Mouse (Mus musculus) neural tube, embryonic 12.5 days (tissue): ENCODE data around the gene Exoc6. TPM values are rescaled to one million over a fixed set of nuclear protein-coding genes. Genes with fewer than 3 reads are reported as not detected.
"Not testable (repeated sequence)": the region's sequence is repeated elsewhere in the genome, so short reads cannot be mapped to it uniquely, and the experiment has no call there.

Experiments
- ATAC-seq: fragments of 200-750 bp; cut with Nextera tagmentation; 2 replicates; pipeline ENCODE4 v1.8.0; 2017; ENCODE audit warnings: low read depth, mild to moderate bottlenecking, moderate TSS enrichment, moderate library complexity; ENCODE audit not compliant: low FRiP score
- H3K27ac ChIP-seq: fragments of 300-500 bp; sonication (generic); 2 replicates; pipeline ENCODE4 v1.5.1; 2016
- H3K27me3 ChIP-seq: fragments of 300-500 bp; sonication (generic); replicated peaks from 2 replicates; pipeline ENCODE4 v1.6.1; 2016; ENCODE audit warnings: mild to moderate bottlenecking
- H3K36me3 ChIP-seq: fragments of 300-500 bp; sonication (generic); 2 replicates; pipeline ENCODE4 v1.6.1; 2016; ENCODE audit warnings: mild to moderate bottlenecking
- H3K4me1 ChIP-seq: fragments of 300-500 bp; sonication (generic); 2 replicates; pipeline ENCODE4 v1.6.1; 2016
- H3K4me2 ChIP-seq: fragments of 300-500 bp; sonication (generic); replicated peaks from 2 replicates; pipeline ENCODE4 v1.6.1; 2016; ENCODE audit warnings: mild to moderate bottlenecking
- H3K4me3 ChIP-seq: fragments of 300-500 bp; sonication (generic); 2 replicates; pipeline ENCODE4 v1.5.1; 2016
- H3K9ac ChIP-seq: fragments of 300-500 bp; sonication (generic); 2 replicates; pipeline ENCODE4 v1.6.1; 2016; ENCODE audit warnings: mild to moderate bottlenecking
- H3K9me3 ChIP-seq: fragments of 300-500 bp; sonication (generic); 2 replicates; pipeline ENCODE4 v1.6.1; 2016; ENCODE audit warnings: mild to moderate bottlenecking
- WGBS: fragments of 180-500 bp; shearing (Covaris S2); methylation state at CpG from one replicate; pipeline ENCODE4 v1.1.7; 2016; 5-methylcytosine and 5-hydroxymethylcytosine counted together
- polyA plus RNA-seq: library from polyadenylated mRNA; unstranded; fragments of >200 nt; fragmentation: Nextera tagmentation; extraction: Ambion mirVana; gene quantifications from 2 replicates; pipeline ENCODE4 v1.2.1, GENCODE M21; 2016

Gene Exoc6
- polyA plus RNA-seq, 1 experiment from 2014 or later = 13.5 TPM

DNA sequence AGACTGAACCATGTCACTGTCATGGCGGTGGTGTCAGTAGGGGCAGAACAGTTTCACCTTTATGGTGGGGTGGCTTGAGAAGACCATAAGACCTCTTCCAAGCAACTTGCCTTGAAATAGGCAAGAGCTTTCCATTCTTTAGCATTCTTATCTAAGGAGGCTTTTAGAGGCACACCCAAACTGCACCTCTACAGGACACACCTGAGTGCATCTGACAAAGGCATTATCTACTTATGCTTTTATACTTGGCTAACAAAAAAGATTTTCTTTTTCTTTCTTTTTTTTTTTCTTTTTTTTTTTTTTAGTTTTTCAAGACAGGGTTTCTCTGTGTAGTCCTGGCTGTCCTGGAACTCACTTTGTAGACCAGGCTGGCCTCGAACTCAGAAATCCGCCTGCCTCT, 22.5 kb upstream of the Exoc6 start:
- H3K27me3 ChIP-seq, H3K4me3 ChIP-seq, H3K36me3 ChIP-seq, H3K9me3 ChIP-seq, H3K27ac ChIP-seq, H3K9ac ChIP-seq, H3K4me1 ChIP-seq, ATAC-seq, H3K4me2 ChIP-seq: not testable (repeated sequence)
- 98% methylated on average over 3 of the region's 3 CpGs for WGBS

DNA sequence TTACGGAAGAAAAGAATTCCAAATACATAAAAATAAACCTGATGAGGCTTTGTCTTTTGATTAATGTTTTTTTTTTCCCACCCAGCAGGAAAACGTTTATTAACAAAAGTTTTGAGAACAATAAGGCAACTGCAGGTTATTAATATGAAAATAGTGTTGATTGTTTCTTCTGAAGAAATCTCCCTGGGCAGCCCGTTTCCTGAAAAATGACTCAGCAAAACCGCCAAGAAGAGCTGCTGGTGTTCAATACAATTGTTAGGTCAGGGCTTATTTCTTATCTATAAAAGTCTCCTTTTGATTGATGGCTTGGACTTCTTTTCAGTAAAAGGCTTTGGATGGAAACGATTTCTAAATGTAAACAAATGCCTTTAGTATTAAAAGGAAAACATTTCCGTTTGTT, 21.6 kb upstream of the Exoc6 start:
- no peak overlapping the region for H3K9ac ChIP-seq
- no peaks in the 10 kb centered on the region for H3K36me3 ChIP-seq
- no peaks in the 10 kb centered on the region for H3K9me3 ChIP-seq
- ATAC-seq = no peak
- H3K4me1 ChIP-seq = no peaks in the 10 kb centered on the region
- no peak overlapping the region for H3K4me3 ChIP-seq
- H3K27me3 ChIP-seq = no peaks in the 10 kb centered on the region
- no peak overlapping the region for H3K27ac ChIP-seq
- 65% methylated on average over 6 of the region's 6 CpGs for WGBS
- no peak overlapping the region for H3K4me2 ChIP-seq

DNA sequence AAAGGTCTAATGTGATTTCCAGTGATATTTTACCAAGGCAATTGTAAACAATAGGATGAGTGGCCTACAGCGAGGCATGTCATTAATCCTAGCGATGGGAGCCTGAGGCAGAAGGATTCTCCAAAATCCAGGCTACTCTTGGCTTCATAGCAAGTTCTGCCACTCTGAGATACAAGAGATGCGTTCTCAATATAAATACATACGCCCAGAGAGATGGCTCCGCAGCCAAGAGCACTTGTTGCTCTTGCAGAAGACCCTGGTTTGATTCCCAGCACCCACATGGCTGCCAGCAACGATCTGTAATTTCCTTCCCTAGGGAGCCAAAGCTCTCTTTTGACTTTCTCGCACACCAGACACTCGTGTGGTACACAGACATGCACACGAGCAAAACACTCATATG, 20.9 kb upstream of the Exoc6 start:
- H3K27me3 ChIP-seq = no peaks in the 10 kb centered on the region
- no peak for ATAC-seq
- no peaks in the 10 kb centered on the region for H3K9me3 ChIP-seq
- no peak overlapping the region for H3K4me2 ChIP-seq
- no peaks in the 10 kb centered on the region for H3K4me1 ChIP-seq
- no peaks in the 10 kb centered on the region for H3K36me3 ChIP-seq
- H3K4me3 ChIP-seq = no peak overlapping the region
- no peak overlapping the region for H3K9ac ChIP-seq
- H3K27ac ChIP-seq = no peak overlapping the region
- WGBS = 89% methylated on average over 9 of the region's 9 CpGs

DNA sequence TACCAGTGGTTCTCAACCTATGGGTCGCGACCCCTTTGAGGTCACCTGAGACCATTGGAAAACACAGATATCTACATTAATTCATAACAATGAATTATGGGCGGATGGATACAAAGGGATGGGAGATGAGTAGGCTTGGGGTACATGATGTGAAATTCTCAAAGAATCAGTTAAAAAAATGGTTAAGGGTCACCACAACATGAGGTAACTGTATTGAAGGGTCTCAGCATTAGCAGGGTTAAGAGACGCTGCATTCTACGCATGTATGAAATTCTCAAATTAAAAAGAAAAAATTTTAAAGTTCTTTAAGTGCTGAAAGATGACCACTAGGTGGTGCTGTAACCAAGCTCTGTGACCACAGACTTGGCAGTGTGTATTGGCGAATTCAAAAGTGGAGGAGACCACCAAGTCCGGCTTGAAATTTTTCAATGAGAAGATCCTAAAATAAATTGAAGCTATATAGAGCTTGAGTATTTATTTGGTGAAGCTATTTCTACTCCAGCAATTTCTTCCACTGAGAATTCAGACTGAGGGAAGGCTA, 20.2 kb upstream of the Exoc6 start:
- Histone ChIP-seq H3K9me3 (no peaks in the 10 kb centered on the region), H3K27ac (no peak overlapping the region), H3K27me3 (no peaks in the 10 kb centered on the region), H3K4me2 (no peak overlapping the region), H3K4me1 (no peaks in the 10 kb centered on the region), H3K9ac (no peak overlapping the region), H3K4me3 (no peak overlapping the region), H3K36me3 (no peaks in the 10 kb centered on the region)
- no peak for ATAC-seq
- 48% methylated on average over 7 of the region's 7 CpGs for WGBS

DNA sequence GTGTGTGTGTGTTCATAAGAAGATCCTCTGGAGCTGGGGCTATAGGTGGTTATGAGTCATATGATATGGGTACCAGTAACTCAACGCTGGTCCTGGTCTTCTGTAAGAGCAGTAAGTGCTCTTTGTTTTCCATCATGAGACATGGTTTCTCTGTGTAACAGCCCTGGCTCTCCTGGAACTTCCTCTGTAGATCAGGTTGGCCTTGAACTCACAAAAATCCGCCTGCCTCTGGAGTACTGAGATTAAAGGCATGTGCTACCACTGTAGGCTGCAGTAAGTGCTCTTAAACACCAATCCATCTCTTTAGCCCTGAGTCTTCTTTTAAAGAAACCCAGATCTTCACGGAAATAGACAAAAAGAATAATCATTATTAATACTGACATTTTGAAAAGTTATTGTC, 19.6 kb upstream of the Exoc6 start:
- H3K4me2 ChIP-seq = no peak overlapping the region
- no peaks in the 10 kb centered on the region for H3K9me3 ChIP-seq
- no peak for ATAC-seq
- H3K27ac ChIP-seq = no peak overlapping the region
- no peaks in the 10 kb centered on the region for H3K27me3 ChIP-seq
- no peak overlapping the region for H3K4me3 ChIP-seq
- H3K36me3 ChIP-seq = no peaks in the 10 kb centered on the region
- no peak overlapping the region for H3K9ac ChIP-seq
- H3K4me1 ChIP-seq = no peaks in the 10 kb centered on the region
- WGBS = 87% methylated on average over 3 of the region's 3 CpGs

DNA sequence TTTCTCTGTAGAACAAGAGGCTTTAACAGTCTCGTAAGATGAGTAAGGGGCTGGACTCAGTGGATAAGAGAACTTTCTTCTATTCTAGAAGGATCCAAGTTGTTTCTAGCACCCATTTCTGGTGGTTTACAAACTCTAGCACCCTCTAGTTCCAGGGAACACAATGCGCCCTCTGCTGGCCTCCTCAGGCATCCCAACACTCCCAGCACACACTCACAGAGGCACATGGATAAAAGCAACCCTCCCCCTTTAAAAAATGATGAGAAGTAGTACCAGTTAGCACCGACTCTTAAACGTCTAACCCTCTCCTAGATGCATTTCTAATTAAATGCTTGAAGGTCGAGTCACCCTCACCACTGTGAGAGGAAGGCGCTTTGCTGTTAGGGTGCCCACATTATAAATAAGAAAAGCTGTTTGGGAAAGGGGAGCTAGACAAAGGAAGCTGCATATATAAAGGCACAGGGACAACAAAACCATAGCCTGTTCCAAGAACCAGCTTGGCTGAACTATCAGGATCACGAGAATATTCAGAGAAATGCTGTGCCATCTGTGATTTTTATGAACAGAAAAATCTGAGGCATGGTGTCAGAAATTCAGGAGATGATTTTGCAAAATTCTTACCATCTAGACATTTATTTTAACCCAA, 18.9 kb upstream of the Exoc6 start:
- no peak for ATAC-seq
- Histone ChIP-seq H3K9ac (no peak overlapping the region), H3K9me3 (no peaks in the 10 kb centered on the region), H3K27me3 (no peaks in the 10 kb centered on the region), H3K4me1 (no peaks in the 10 kb centered on the region), H3K4me3 (no peak overlapping the region), H3K36me3 (no peaks in the 10 kb centered on the region), H3K27ac (no peak overlapping the region), H3K4me2 (no peak overlapping the region)
- 59% methylated on average over 7 of the region's 7 CpGs for WGBS

DNA sequence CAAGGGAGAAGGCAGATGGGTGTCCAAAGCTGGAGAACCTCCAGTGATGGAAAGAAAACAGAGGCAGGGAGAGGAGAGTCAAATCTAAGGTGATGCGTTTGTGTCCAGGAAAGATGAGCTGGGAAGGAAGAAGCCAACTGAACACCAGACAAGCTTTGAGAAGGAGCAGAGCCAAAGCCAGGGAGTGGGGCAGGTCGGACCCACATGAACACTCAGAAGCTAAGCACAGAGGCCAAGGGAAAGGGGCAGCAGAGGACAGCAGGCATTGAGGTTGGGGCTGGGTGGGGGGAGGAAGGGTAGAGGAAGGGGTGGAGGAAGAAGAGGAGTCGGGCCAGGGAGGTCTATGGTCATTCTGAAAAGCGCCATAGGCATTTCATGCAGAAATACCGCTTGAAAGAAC, 17.0 kb upstream of the Exoc6 start:
- Histone ChIP-seq H3K27me3 (no peaks in the 10 kb centered on the region), H3K4me2 (no peak overlapping the region), H3K4me3 (no peak overlapping the region), H3K9me3 (no peaks in the 10 kb centered on the region), H3K4me1 (no peaks in the 10 kb centered on the region), H3K9ac (no peak overlapping the region), H3K36me3 (no peaks in the 10 kb centered on the region), H3K27ac (no peak overlapping the region)
- 81% methylated on average over 5 of the region's 5 CpGs for whole genome bisulfite sequencing
- no peak for ATAC-seq

DNA sequence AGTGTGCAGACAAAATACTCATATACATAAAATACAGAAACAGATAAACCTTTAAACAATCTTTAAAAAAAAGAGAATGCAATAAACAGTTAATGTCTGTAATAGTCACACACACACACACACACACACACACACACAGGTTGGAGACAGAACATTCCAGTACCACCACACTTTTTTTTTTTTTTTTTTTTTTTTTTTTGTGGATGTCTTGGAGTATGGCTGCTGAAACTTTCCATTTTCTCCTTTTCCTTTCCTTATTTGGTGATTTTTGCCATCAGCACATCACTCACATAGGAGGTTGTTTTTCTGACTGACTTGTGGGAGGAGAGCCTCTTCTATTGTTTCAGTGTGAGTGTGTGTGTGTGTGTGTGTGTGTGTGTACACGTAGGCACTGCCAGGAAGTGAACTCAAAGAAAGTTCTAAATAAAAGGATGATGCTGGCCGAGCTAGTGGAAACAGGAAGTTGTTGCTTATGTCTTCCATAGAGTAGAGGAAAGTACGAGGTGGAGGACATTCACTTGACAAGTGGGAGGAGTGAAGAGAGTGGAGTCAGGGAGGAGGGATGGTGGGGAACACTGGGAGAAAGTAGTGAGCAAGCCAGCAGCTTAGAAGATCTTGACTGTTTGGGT, 15.4 kb upstream of the Exoc6 start:
- H3K27me3 ChIP-seq = no peaks in the 10 kb centered on the region
- no peaks in the 10 kb centered on the region for H3K9me3 ChIP-seq
- 63% methylated on average over 3 of the region's 3 CpGs for WGBS
- H3K36me3 ChIP-seq = no peaks in the 10 kb centered on the region
- no peak overlapping the region for H3K27ac ChIP-seq
- H3K9ac ChIP-seq = no peak overlapping the region
- no peak overlapping the region for H3K4me3 ChIP-seq
- H3K4me2 ChIP-seq = no peak overlapping the region
- ATAC-seq = no peak
- H3K4me1 ChIP-seq = no peaks in the 10 kb centered on the region

DNA sequence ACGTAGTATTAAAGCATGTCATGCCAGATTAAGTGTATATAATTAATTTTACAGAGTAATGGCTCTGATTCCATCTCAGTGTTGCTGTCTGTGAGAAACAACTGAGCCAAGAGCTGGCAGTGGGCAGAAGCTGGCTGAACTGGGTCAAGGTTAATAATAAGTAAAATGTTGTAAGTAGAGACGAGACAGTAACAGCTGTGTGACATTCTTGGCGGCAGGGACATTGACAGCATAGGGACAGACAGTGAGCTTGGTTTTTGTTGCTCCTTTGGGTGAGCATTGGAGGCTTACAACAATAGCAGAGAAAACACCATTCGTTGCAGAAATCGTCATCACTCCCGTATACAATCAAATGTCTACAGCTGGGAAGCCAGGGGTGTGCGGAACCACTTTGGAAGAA, 13.8 kb upstream of the Exoc6 start:
- Histone ChIP-seq H3K4me2 (no peak overlapping the region), H3K9ac (no peak overlapping the region), H3K27me3 (no peaks in the 10 kb centered on the region), H3K4me3 (no peak overlapping the region), H3K27ac (no peak overlapping the region), H3K4me1 (no peaks in the 10 kb centered on the region), H3K9me3 (no peaks in the 10 kb centered on the region), H3K36me3 (no peaks in the 10 kb centered on the region)
- ATAC-seq = no peak
- 74% methylated on average over 7 of the region's 7 CpGs for WGBS

DNA sequence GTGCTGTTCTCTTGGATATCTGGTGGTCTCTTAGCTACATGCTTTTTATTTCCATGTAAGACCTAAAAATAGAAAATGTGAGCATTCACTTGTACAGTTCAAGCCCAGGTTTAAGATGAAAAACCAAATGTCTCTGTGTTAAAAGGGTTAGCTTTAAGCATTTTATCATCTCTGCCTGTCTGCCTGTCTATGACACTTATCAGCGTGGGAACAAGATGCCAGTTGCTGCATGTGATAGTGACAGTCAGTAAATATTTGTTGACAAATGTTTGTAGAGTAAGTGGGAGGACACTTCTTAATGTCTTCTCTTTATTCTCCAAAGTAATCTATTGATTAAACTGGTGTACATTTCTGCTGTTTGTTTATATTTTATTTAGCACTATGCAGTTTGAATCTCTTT, 12.5 kb upstream of the Exoc6 start:
- Histone ChIP-seq H3K4me2 (no peak overlapping the region), H3K9me3 (no peaks in the 10 kb centered on the region), H3K4me1 (no peaks in the 10 kb centered on the region), H3K36me3 (no peaks in the 10 kb centered on the region), H3K27me3 (no peaks in the 10 kb centered on the region), H3K27ac (no peak overlapping the region), H3K9ac (no peak overlapping the region), H3K4me3 (no peak overlapping the region)
- WGBS = 89% methylated on average over 1 of the region's 1 CpGs
- ATAC-seq = no peak

DNA sequence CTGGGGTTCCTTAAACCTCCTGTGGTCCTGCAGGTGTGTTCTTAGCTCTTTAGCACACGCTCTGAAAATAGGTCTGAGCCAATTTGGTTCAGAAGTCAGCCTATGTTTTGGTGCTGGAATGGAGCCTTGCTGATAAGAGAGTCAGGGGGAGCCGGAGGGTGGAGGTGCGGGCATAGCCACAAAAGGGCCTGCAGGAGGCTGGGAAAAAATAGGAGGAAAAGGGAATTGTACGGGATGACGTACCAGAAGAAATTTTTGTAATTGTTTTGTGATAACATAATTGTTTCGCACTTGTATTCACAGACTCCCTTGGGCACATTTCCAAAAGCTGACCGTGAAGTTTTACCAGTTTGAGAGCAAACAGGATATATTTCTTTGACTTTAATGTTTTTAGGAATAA, 10.0 kb upstream of the Exoc6 start:
- no peaks in the 10 kb centered on the region for H3K4me1 ChIP-seq
- H3K9ac ChIP-seq = no peak overlapping the region
- H3K27ac ChIP-seq = no peak overlapping the region
- ATAC-seq = no peak
- 75% methylated on average over 7 of the region's 7 CpGs for WGBS
- H3K9me3 ChIP-seq = no peaks in the 10 kb centered on the region
- H3K36me3 ChIP-seq = no peaks in the 10 kb centered on the region
- no peak overlapping the region for H3K4me2 ChIP-seq
- H3K27me3 ChIP-seq = no peaks in the 10 kb centered on the region
- no peak overlapping the region for H3K4me3 ChIP-seq

DNA sequence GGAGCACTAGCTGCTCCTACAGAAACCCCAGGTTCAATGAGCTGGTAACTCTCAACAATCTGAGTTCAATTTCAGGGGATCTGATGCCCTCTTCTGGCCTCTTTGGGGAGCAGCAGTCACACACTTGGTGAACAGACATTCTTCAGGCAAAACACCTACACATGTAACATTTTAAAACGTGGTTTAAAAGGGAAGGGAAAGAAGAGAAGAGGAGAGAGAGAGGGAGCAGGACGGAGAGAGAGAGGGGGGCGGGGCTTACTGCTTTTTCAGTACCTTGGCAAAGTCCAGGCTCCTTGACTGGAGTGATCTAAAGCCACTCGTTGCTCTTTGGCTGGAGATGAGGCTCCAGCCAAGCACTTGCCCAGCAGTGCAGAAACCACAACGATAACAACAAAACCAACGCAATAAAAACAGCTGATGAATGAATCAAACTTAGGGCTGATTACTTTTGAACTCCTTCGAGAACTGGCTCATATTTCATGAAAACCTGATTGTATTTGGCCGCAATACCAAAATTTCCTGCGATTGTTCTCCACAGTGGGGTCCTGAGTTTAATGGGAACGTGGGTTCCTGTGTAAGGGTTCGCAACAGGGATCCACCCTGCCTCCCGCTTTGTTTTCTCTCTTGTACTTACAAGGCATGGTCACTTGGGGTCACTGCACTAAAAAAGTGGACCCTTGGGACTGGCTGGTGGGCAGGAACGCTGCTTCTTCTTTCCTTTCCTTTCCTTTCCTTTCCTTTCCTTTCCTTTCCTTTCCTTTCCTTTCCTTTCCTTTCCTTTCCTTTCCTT, 6.5 kb upstream of the Exoc6 start:
- H3K27ac ChIP-seq = no peak overlapping the region
- H3K4me1 ChIP-seq = no peaks in the 10 kb centered on the region
- H3K27me3 ChIP-seq = no peaks in the 10 kb centered on the region
- H3K9me3 ChIP-seq = no peaks in the 10 kb centered on the region
- no peak overlapping the region for H3K4me2 ChIP-seq
- H3K36me3 ChIP-seq = no peaks in the 10 kb centered on the region
- no peak overlapping the region for H3K4me3 ChIP-seq
- WGBS = 55% methylated on average over 13 of the region's 13 CpGs
- ATAC-seq = no peak
- no peak overlapping the region for H3K9ac ChIP-seq
